Mouse (Mus musculus) spleen, postnatal 0 days (tissue): ENCODE measurements around the gene Ppp1r3g. TPM values are rescaled to one million over a fixed set of nuclear protein-coding genes. Genes with fewer than 3 reads are reported as not detected.

ENCODE experiments used
- polyA plus RNA-seq: library from polyadenylated mRNA; unstranded; fragments of >200 nt; fragmentation: Nextera tagmentation; extraction: Ambion mirVana; gene quantifications from 2 replicates; pipeline ENCODE4 v1.2.1, GENCODE M21; 2015

Gene Ppp1r3g
- 0.05 TPM in 1 of 2 replicates, not detected in the other for polyA plus RNA-seq

DNA sequence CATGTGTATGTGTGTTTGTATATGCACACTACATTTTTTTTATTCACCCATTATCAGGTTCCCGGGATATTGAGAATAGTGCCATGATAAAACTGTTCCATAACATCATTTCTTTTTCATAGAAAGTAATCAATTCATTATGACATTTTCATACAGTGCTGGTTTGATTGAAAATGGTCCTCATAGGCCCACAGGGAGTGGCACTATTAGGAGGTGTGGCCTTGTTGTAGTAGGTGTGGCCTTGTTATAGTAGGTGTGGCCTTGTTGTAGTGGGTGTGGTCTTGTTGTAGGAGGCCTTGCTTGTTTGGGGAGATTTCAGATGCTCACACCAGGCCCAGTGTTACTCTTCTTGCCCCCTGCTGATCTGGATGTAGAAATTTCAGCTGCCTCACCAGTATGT lies at the start of gene Ppp1r3g:
Ppp1r3g (plus strand) TSS at position 301 of the 400 bp plus-strand sequence.

Other genes with a start within 250 kb of the Ppp1r3g start
- 10.5 and 12.6 TPM in 2 replicates for gene Rpp40, start 52.5 kb upstream of the Ppp1r3g start, polyA plus RNA-seq
- gene Fars2, start 158.6 kb downstream of the Ppp1r3g start, polyA plus RNA-seq: 23.6 and 25.3 TPM in 2 replicates
- 31.1 and 35.5 TPM in 2 replicates for gene Lyrm4, start 158.7 kb downstream of the Ppp1r3g start, polyA plus RNA-seq